Mouse (Mus musculus) midbrain, embryonic 12.5 days (tissue): ENCODE results near the gene H2afz. TPM values are rescaled to one million over a fixed set of nuclear protein-coding genes. Genes with fewer than 3 reads are reported as not detected.

ENCODE experiments used
- ATAC-seq: fragments of 200-750 bp; cut with Nextera tagmentation; 2 replicates; pipeline ENCODE4 v1.8.0; 2017; ENCODE audit warnings: low read depth, moderate TSS enrichment, moderate library complexity; ENCODE audit not compliant: low FRiP score
- H3K27ac ChIP-seq: fragments of 300-500 bp; sonication (generic); replicated peaks from 2 replicates; pipeline ENCODE4 v1.5.1; 2016; ENCODE audit warnings: mild to moderate bottlenecking
- H3K27me3 ChIP-seq: fragments of 300-500 bp; sonication (generic); 2 replicates; pipeline ENCODE4 v1.6.1; 2016; ENCODE audit warnings: mild to moderate bottlenecking
- H3K36me3 ChIP-seq: fragments of 300-500 bp; sonication (generic); 2 replicates; pipeline ENCODE4 v1.6.1; 2016
- H3K4me1 ChIP-seq: fragments of 300-500 bp; sonication (generic); 2 replicates; pipeline ENCODE4 v1.6.1; 2016
- H3K4me2 ChIP-seq: fragments of 300-500 bp; sonication (generic); replicated peaks from 2 replicates; pipeline ENCODE4 v1.6.1; 2016; ENCODE audit warnings: mild to moderate bottlenecking, moderate library complexity
- H3K4me3 ChIP-seq: fragments of 300-500 bp; sonication (generic); 2 replicates; pipeline ENCODE4 v1.5.1; 2016; ENCODE audit warnings: mild to moderate bottlenecking
- H3K9ac ChIP-seq: fragments of 300-500 bp; sonication (generic); replicated peaks from 2 replicates; pipeline ENCODE4 v1.6.1; 2016; ENCODE audit warnings: mild to moderate bottlenecking, moderate library complexity
- H3K9me3 ChIP-seq: fragments of 300-500 bp; sonication (generic); 2 replicates; pipeline ENCODE4 v1.6.1; 2016; ENCODE audit warnings: mild to moderate bottlenecking
- WGBS: fragments of 180-500 bp; shearing (Covaris S2); methylation state at CpG from one replicate; pipeline ENCODE4 v1.1.7; 2016; 5-methylcytosine and 5-hydroxymethylcytosine counted together
- polyA plus RNA-seq: library from polyadenylated mRNA; unstranded; fragments of >200 nt; fragmentation: Nextera tagmentation; extraction: Ambion mirVana; gene quantifications from 2 replicates; pipeline ENCODE4 v1.2.1, GENCODE M21; 2016

The H2afz gene
- 2,469 and 2,593 TPM in 2 replicates for polyA plus RNA-seq

- peaks cover 21% of the 10 kb centered on the region for H3K4me1 ChIP-seq
- no peaks in the 10 kb centered on the region for H3K9me3 ChIP-seq
- H3K36me3 ChIP-seq: peaks cover 5% of the 10 kb centered on the region; the same call in 1 of the 2 replicates
- peak within 1 kb of the TSS; percentile 99 for H3K27ac ChIP-seq
- H3K9ac ChIP-seq: peak within 1 kb of the TSS; percentile 98
- H3K27me3 ChIP-seq: no peaks in the 10 kb centered on the region
- peak; percentile 93 for ATAC-seq
- peak within 1 kb of the TSS; percentile 90 for H3K4me3 ChIP-seq
- WGBS: under 1% methylated on average over 81 of the region's 115 CpGs
- H3K4me2 ChIP-seq: peak within 1 kb of the TSS; percentile 53
These were observed at the start of gene H2afz for GRCm38 (mm10) chr3:137864124-137864987. Gene H2afz (plus strand): TSS chr3:137864487.

- no peak overlapping the region for H3K4me3 ChIP-seq
- no peak overlapping the region for H3K4me2 ChIP-seq
- 0 out of 2 replicates have a peak, but pooled peaks cover 9% of the 10 kb centered on the region for H3K4me1 ChIP-seq
- no peaks in the 10 kb centered on the region for H3K27me3 ChIP-seq
- WGBS: 9% methylated on average over 4 of the region's 4 CpGs
- H3K9ac ChIP-seq: no peak overlapping the region
- no peak for ATAC-seq
- H3K36me3 ChIP-seq: no peaks in the 10 kb centered on the region
- no peaks in the 10 kb centered on the region for H3K9me3 ChIP-seq
- no peak overlapping the region for H3K27ac ChIP-seq
These were observed 45.6 kb upstream of the H2afz start for GRCm38 (mm10) chr3:137818713-137819112.

DNA sequence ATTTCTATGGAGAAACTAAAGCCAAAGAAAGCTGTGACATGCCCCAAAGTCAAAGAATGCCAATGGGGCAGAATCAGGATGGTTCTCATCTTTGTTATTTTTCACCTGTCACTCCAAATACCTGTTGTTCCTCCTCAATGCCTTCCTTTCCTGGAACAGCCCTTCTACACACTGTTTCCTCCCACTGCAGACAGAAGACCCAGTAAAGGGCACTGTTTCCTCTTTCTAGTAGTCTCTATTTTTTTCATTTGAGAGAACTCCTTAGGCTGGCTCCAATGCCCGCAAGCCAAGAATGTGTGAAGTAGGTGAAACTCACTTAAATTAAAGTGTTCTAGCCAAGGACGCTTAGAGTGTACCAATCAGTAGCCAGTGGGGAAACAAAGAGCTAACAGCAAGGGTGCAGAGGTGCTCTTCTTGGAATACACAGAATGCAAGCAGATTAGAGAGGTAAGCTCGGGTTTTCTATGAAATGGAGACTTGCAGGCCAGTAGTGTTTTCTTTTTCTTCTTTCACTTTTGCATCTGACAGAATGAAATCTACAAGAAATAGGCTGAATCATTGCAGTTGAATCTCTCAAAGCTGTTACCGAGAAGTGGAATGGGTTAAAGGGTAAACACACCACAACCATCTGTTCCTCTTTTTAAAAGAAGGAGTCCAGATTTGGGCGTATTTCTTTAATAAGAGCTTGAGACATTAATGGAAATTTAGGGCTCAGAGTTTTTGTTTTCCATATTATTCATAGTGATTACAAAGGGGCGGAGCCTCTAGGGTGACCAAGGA is 43.4 kb upstream of the H2afz start:
- Histone ChIP-seq H3K9ac (no peak overlapping the region), H3K36me3 (no peaks in the 10 kb centered on the region), H3K27me3 (no peaks in the 10 kb centered on the region), H3K9me3 (peaks cover 3% of the 10 kb centered on the region), H3K27ac (no peak overlapping the region), H3K4me2 (no peak overlapping the region), H3K4me1 (0 out of 2 replicates have a peak, but pooled peaks cover 9% of the 10 kb centered on the region), H3K4me3 (no peak overlapping the region)
- 75% methylated on average over 6 of the region's 6 CpGs for WGBS
- ATAC-seq: no peak

- Histone ChIP-seq H3K4me2 (no peak overlapping the region), H3K27me3 (no peaks in the 10 kb centered on the region), H3K9ac (no peak overlapping the region), H3K36me3 (no peaks in the 10 kb centered on the region), H3K4me3 (no peak overlapping the region), H3K27ac (no peak overlapping the region), H3K4me1 (0 out of 2 replicates have a peak, but pooled peaks cover 5% of the 10 kb centered on the region), H3K9me3 (peaks cover 3% of the 10 kb centered on the region)
- ATAC-seq: no peak
- 90% methylated on average over 3 of the region's 3 CpGs for WGBS
These were observed 41.0 kb upstream of the H2afz start for GRCm38 (mm10) chr3:137823317-137823716.

GRCm38 (mm10) chr3:137827678-137828077 is 36.6 kb upstream of the H2afz start:
- Histone ChIP-seq H3K27me3 (no peaks in the 10 kb centered on the region), H3K4me3 (no peak overlapping the region), H3K27ac (peak overlapping the region; percentile 56), H3K9ac (no peak overlapping the region), H3K4me2 (no peak overlapping the region), H3K36me3 (no peaks in the 10 kb centered on the region), H3K9me3 (peaks cover 3% of the 10 kb centered on the region), H3K4me1 (no peaks in the 10 kb centered on the region)
- peak; percentile 66; the same call in 1 of the 2 replicates for ATAC-seq
- 38% methylated on average over 11 of the region's 11 CpGs for WGBS

DNA sequence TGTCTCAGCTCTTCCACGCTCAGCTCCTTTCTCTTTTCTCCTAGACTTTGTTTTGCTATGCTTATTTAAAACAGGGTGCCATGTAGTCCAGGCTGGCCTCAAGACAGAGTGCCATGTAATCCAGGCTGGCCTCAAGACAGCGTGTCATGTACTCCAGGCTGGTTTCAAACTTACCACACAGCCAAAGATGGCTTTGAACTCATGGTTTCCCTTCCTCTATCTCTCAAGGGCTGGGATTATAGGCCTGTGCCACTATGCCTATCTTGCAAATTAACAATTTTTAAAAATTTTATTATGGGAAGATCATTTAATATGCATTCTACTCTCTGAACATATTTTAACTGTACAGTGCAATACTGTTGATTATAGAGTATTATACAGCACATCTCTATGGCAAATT is 33.1 kb upstream of the H2afz start:
- Histone ChIP-seq H3K27me3 (no peaks in the 10 kb centered on the region), H3K36me3 (no peaks in the 10 kb centered on the region), H3K27ac (no peak overlapping the region), H3K4me2 (no peak overlapping the region), H3K4me3 (no peak overlapping the region), H3K4me1 (no peaks in the 10 kb centered on the region), H3K9me3 (no peaks in the 10 kb centered on the region), H3K9ac (no peak overlapping the region)
- 95% methylated on average over 2 of the region's 2 CpGs for WGBS
- ATAC-seq: no peak

GRCm38 (mm10) chr3:137833128-137833527 is 31.2 kb upstream of the H2afz start:
- Histone ChIP-seq H3K9ac (no peak overlapping the region), H3K27ac (no peak overlapping the region), H3K36me3 (no peaks in the 10 kb centered on the region), H3K4me1 (no peaks in the 10 kb centered on the region), H3K4me2 (no peak overlapping the region), H3K27me3 (no peaks in the 10 kb centered on the region), H3K9me3 (no peaks in the 10 kb centered on the region), H3K4me3 (no peak overlapping the region)
- ATAC-seq: no peak

GRCm38 (mm10) chr3:137833698-137834097 is 30.6 kb upstream of the H2afz start:
- Histone ChIP-seq H3K9me3 (no peaks in the 10 kb centered on the region), H3K4me2 (no peak overlapping the region), H3K27me3 (no peaks in the 10 kb centered on the region), H3K36me3 (no peaks in the 10 kb centered on the region), H3K9ac (no peak overlapping the region), H3K27ac (no peak overlapping the region), H3K4me1 (no peaks in the 10 kb centered on the region), H3K4me3 (no peak overlapping the region)
- WGBS: 82% methylated on average over 4 of the region's 4 CpGs
- ATAC-seq: no peak

GRCm38 (mm10) chr3:137836543-137836942 is 27.7 kb upstream of the H2afz start:
- Histone ChIP-seq H3K4me3 (no peak overlapping the region), H3K4me2 (no peak overlapping the region), H3K4me1 (no peaks in the 10 kb centered on the region), H3K9ac (no peak overlapping the region), H3K36me3 (no peaks in the 10 kb centered on the region), H3K27ac (no peak overlapping the region), H3K27me3 (no peaks in the 10 kb centered on the region), H3K9me3 (no peaks in the 10 kb centered on the region)
- no peak for ATAC-seq
- WGBS: 60% methylated on average over 1 of the region's 1 CpGs

GRCm38 (mm10) chr3:137838160-137838559 is 26.1 kb upstream of the H2afz start:
- Histone ChIP-seq H3K4me2 (no peak overlapping the region), H3K27ac (no peak overlapping the region), H3K9me3 (no peaks in the 10 kb centered on the region), H3K4me3 (no peak overlapping the region), H3K9ac (no peak overlapping the region), H3K27me3 (no peaks in the 10 kb centered on the region), H3K36me3 (no peaks in the 10 kb centered on the region), H3K4me1 (no peaks in the 10 kb centered on the region)
- ATAC-seq: no peak

- Histone ChIP-seq H3K4me1 (0 out of 2 replicates have a peak, but pooled peaks cover 2% of the 10 kb centered on the region), H3K36me3 (no peaks in the 10 kb centered on the region), H3K9me3 (no peaks in the 10 kb centered on the region), H3K9ac (no peak overlapping the region), H3K4me3 (no peak overlapping the region), H3K4me2 (no peak overlapping the region), H3K27ac (no peak overlapping the region), H3K27me3 (no peaks in the 10 kb centered on the region)
- ATAC-seq: no peak
- WGBS: 82% methylated on average over 1 of the region's 1 CpGs
These were observed 21.3 kb upstream of the H2afz start for GRCm38 (mm10) chr3:137842944-137843343.

GRCm38 (mm10) chr3:137844263-137844662 is 20.0 kb upstream of the H2afz start:
- ATAC-seq: no peak
- Histone ChIP-seq H3K4me1 (0 out of 2 replicates have a peak, but pooled peaks cover 2% of the 10 kb centered on the region), H3K4me2 (no peak overlapping the region), H3K9me3 (no peaks in the 10 kb centered on the region), H3K27me3 (no peaks in the 10 kb centered on the region), H3K9ac (no peak overlapping the region), H3K36me3 (no peaks in the 10 kb centered on the region), H3K4me3 (no peak overlapping the region), H3K27ac (no peak overlapping the region)
- 78% methylated on average over 3 of the region's 3 CpGs for WGBS
